In genomic region chr14:20214125-20214524, GRCm38 (mm10) we compare ENCODE assay signal across 28 mouse cellular contexts. TPM values are rescaled to one million over a fixed set of nuclear protein-coding genes. Genes with fewer than 3 reads are reported as not detected.
A peak's percentile ranks its signal among the peaks of the same experiment; 100 is the strongest.
DNase-seq lines count a peak whose midpoint lies in the region; ATAC-seq and TF ChIP-seq lines count a peak whose summit lies in the region.
"Had no signal": no experiment of that assay in that cellular context is flagged by ENCODE, and none has a peak within 500 bp of the region (broad histone marks: within the 10 kb centered on the region; RNA-seq: fewer than 3 reads in every experiment).

No protein-coding gene starts in this region.

- H3K27me3 ChIP-seq in C2C12 (ENCODE audit: control insufficient read depth, insufficient read depth, insufficient read length): no peaks in the 10 kb centered on the region
- H3K27me3 ChIP-seq in hindbrain, embryonic 10.5 days (ENCODE audit: insufficient read depth, poor library complexity, severe bottlenecking): no peaks in the 10 kb centered on the region
- H3K27me3 ChIP-seq: embryonic facial prominence, embryonic 12.5 days; forebrain, embryonic 13.5 days; heart, embryonic 15.5 days had no signal

- no peaks in the 10 kb centered on the region for H3K9me3 ChIP-seq in hindbrain, embryonic 10.5 days
- H3K9me3 ChIP-seq: embryonic facial prominence, embryonic 12.5 days; forebrain, embryonic 13.5 days; heart, embryonic 15.5 days; midbrain, embryonic 12.5 days had no signal

- H3K4me3 ChIP-seq in C2C12 (ENCODE audit: insufficient read depth, poor library complexity, severe bottlenecking): no peak overlapping the region
- H3K4me3 ChIP-seq in hindbrain, embryonic 10.5 days: no peak overlapping the region
- H3K4me3 ChIP-seq: embryonic facial prominence, embryonic 12.5 days; erythroblast, embryonic 14.5 days; forebrain, embryonic 13.5 days; heart, embryonic 15.5 days; layer of hippocampus, adult 2 months; midbrain, embryonic 12.5 days had no signal

- no peaks in the 10 kb centered on the region for H3K79me3 ChIP-seq in C2C12 (ENCODE audit: low read depth)

- 89% methylated on average over 7 of the region's 7 CpGs for WGBS in hindbrain, embryonic 10.5 days

- no peak for TF ChIP-seq CTCF in C2C12 (IDR thresholded peaks at IDR 0.05; ENCODE audit: control insufficient read depth, insufficient read depth, insufficient read length)

- no peak overlapping the region for H3ac ChIP-seq in C2C12 (ENCODE audit: control insufficient read depth, insufficient read length, low read depth)

- H3K36me3 ChIP-seq in C2C12 (ENCODE audit: control insufficient read depth, insufficient read depth): no peaks in the 10 kb centered on the region
- H3K36me3 ChIP-seq in hindbrain, embryonic 10.5 days: no peaks in the 10 kb centered on the region
- H3K36me3 ChIP-seq: embryonic facial prominence, embryonic 12.5 days; heart, embryonic 15.5 days; midbrain, embryonic 12.5 days had no signal

- no peak overlapping the region for H3K27ac ChIP-seq in hindbrain, embryonic 10.5 days
- H3K27ac ChIP-seq: embryonic facial prominence, embryonic 12.5 days; forebrain, embryonic 13.5 days; heart, embryonic 15.5 days; hindbrain, postnatal 0 days; layer of hippocampus, adult 2 months; midbrain, embryonic 12.5 days had no signal

- ATAC-seq in granulocyte monocyte progenitor cell, adult 5-6 weeks (replicated peaks; ENCODE audit: poor library complexity, severe bottlenecking): peak; percentile 68
- ATAC-seq: forebrain, embryonic 13.5 days; hindbrain, postnatal 0 days had no signal

- H3K79me2 ChIP-seq in C2C12 (ENCODE audit: control insufficient read depth, insufficient read depth): no peaks in the 10 kb centered on the region

- H3K4me1 ChIP-seq in hindbrain, embryonic 10.5 days (replicated peaks): peaks cover 32% of the 10 kb centered on the region
- H3K4me1 ChIP-seq: embryonic facial prominence, embryonic 12.5 days; heart, embryonic 15.5 days had no signal

- peak; percentile 14 for DNase-seq in lung, postnatal 10 days
- no peak for DNase-seq in lung, postnatal 14 days
- DNase-seq in skeletal muscle tissue, adult 2 months (ENCODE audit: low read depth, low spot score): peak; percentile 11
- no peak for DNase-seq in hindbrain, embryonic 10.5 days (ENCODE audit: low spot score)
- DNase-seq in frontal cortex, postnatal 25 days (ENCODE audit: low spot score in 2 of 2): no peak
- DNase-seq: cerebellum, adult 9-10 months; gastrocnemius, postnatal 10 days; heart, adult 18-20 months; heart, postnatal 4 days; kidney, adult 2 months; kidney, postnatal 10 days; right cerebral cortex, postnatal 14 days; thymus, postnatal 4 days had no signal

TF ChIP-seq in C2C12, 6 proteins besides CTCF, POLR2A, EP300 and RAD21:
- no peak for TF ChIP-seq MYOD1 (IDR thresholded peaks at IDR 0.05; ENCODE audit: control insufficient read depth, insufficient read length, low read depth)
- TF ChIP-seq FOSL1 (IDR thresholded peaks at IDR 0.05; ENCODE audit: insufficient read depth, low read length, poor library complexity, severe bottlenecking): no peak
- peak; percentile 70 for TF ChIP-seq CEBPB (IDR thresholded peaks at IDR 0.05; ENCODE audit: low read depth)
- no peak for TF ChIP-seq MYOG (IDR thresholded peaks at IDR 0.05; ENCODE audit: control insufficient read depth, extremely low read depth, insufficient read length)

RNA-seq across cellular contexts. Expression of gene Kcnk5, which starts 32.5 kb away (rescaled TPM):
- polyA plus RNA-seq in C2C12 (2012; fragmentation: generic; extraction: Trizol): 10.1 TPM
- total RNA-seq in granulocyte monocyte progenitor cell, adult 5-6 weeks (2014; fragmentation: Nextera tagmentation): 2.0 TPM in 1 of 2 replicates, not detected in the other
- total RNA-seq in granulocyte monocyte progenitor cell, adult 5-6 weeks (2017): 3.1 and 4.2 TPM in 2 replicates
- 12.4 and 13.5 TPM in 2 replicates for polyA plus RNA-seq in hindbrain, embryonic 10.5 days (2016; fragmentation: Nextera tagmentation; extraction: Ambion mirVana)

RNA-seq across cellular contexts. Expression of gene Kcnk16, which starts 54.9 kb away (rescaled TPM):
- not detected for polyA plus RNA-seq in C2C12 (2012; fragmentation: generic; extraction: Trizol)
- total RNA-seq in granulocyte monocyte progenitor cell, adult 5-6 weeks (2014; fragmentation: Nextera tagmentation): not detected in 2 replicates
- total RNA-seq in granulocyte monocyte progenitor cell, adult 5-6 weeks (2017): not detected in 2 replicates
- 0.09 and 0.20 TPM in 2 replicates for polyA plus RNA-seq in hindbrain, embryonic 10.5 days (2016; fragmentation: Nextera tagmentation; extraction: Ambion mirVana)
- total RNA-seq: adrenal gland, adult 18-20 months; gastrocnemius, postnatal 10 days; heart, adult 18-20 months; heart, postnatal 4 days; hindbrain, postnatal 0 days; layer of hippocampus, adult 2 months; left cerebral cortex, postnatal 25 days; neutrophil, adult 5-6 weeks had no signal
- polyA plus RNA-seq: cortical plate, adult 2 months; embryonic facial prominence, embryonic 12.5 days; forebrain, embryonic 13.5 days; frontal cortex, adult 2 months; hindbrain, postnatal 0 days; kidney, adult 2 months; limb, embryonic 14.5 days; midbrain, embryonic 12.5 days had no signal

Comparison
In these comparisons a context has a peak if more than half of its experiments do, and no peak if none do; other contexts are left out.
1. DNase-seq: peak in lung, postnatal 10 days (single experiment) and skeletal muscle tissue, adult 2 months (single experiment); none in lung, postnatal 14 days (single experiment), hindbrain, embryonic 10.5 days (single experiment) and frontal cortex, postnatal 25 days (0 of 2).